32 mouse cellular contexts compared by ENCODE assay signal in genomic region chr2:26993936-26994335, GRCm38 (mm10). TPM values are rescaled to one million over a fixed set of nuclear protein-coding genes. Genes with fewer than 3 reads are reported as not detected.
"Had no signal": no experiment of that assay in that cellular context is flagged by ENCODE, and none has a peak within 500 bp of the region (broad histone marks: within the 10 kb centered on the region; RNA-seq: fewer than 3 reads in every experiment).

No protein-coding gene starts in this region.

- DNase-seq: gastrocnemius, postnatal 14 days; gastrocnemius, postnatal 36 days; heart, adult 11 months; heart, adult 2 months; heart, postnatal 14 days; heart, postnatal 36 days; kidney, adult 18-20 months; kidney, adult 8-10 months; kidney, postnatal 14 days; kidney, postnatal 36 days; layer of hippocampus, adult 9-11 months; layer of hippocampus, postnatal 36 days; liver had no signal

- H3K4me2 ChIP-seq: heart, embryonic 11.5 days; heart, embryonic 13.5 days; heart, embryonic 15.5 days; hindbrain, embryonic 13.5 days; hindbrain, embryonic 15.5 days; intestine, embryonic 15.5 days; kidney, embryonic 15.5 days; limb, embryonic 12.5 days; liver, embryonic 12.5 days had no signal

- H3K9ac ChIP-seq: heart, embryonic 13.5 days; heart, embryonic 15.5 days; hindbrain, embryonic 13.5 days; hindbrain, embryonic 15.5 days; intestine, embryonic 15.5 days; kidney, embryonic 15.5 days; limb, embryonic 12.5 days; liver, embryonic 12.5 days had no signal

- H3K27me3 ChIP-seq: heart, embryonic 13.5 days; heart, embryonic 15.5 days; hindbrain, embryonic 13.5 days; hindbrain, embryonic 15.5 days; intestine, embryonic 15.5 days; kidney, embryonic 15.5 days; limb, embryonic 12.5 days; liver, embryonic 12.5 days had no signal

- H3K4me3 ChIP-seq: heart, adult 2 months; heart, embryonic 13.5 days; heart, embryonic 15.5 days; hindbrain, embryonic 13.5 days; hindbrain, embryonic 15.5 days; intestine, embryonic 15.5 days; kidney, embryonic 15.5 days; left cerebral cortex, adult 2 months; limb, embryonic 10.5 days; limb, embryonic 12.5 days; liver, embryonic 12.5 days had no signal

- H3K9me3 ChIP-seq: heart, embryonic 13.5 days; heart, embryonic 15.5 days; hindbrain, embryonic 13.5 days; hindbrain, embryonic 15.5 days; intestine, embryonic 15.5 days; kidney, embryonic 15.5 days; limb, embryonic 10.5 days; limb, embryonic 12.5 days; liver, embryonic 12.5 days had no signal

- H3K27ac ChIP-seq: heart, adult 2 months; heart, embryonic 13.5 days; heart, embryonic 15.5 days; hindbrain, embryonic 13.5 days; hindbrain, embryonic 15.5 days; intestine, embryonic 15.5 days; kidney, embryonic 15.5 days; kidney, postnatal 0 days; left cerebral cortex, adult 2 months; limb, embryonic 10.5 days; limb, embryonic 12.5 days; liver, embryonic 12.5 days had no signal

- H3K4me1 ChIP-seq: heart, embryonic 13.5 days; heart, embryonic 15.5 days; hindbrain, embryonic 13.5 days; hindbrain, embryonic 15.5 days; intestine, embryonic 15.5 days; kidney, embryonic 15.5 days; limb, embryonic 10.5 days; limb, embryonic 12.5 days had no signal

- H3K36me3 ChIP-seq: heart, embryonic 13.5 days; heart, embryonic 15.5 days; hindbrain, embryonic 13.5 days; hindbrain, embryonic 15.5 days; intestine, embryonic 15.5 days; kidney, embryonic 15.5 days; limb, embryonic 10.5 days; limb, embryonic 12.5 days; liver, embryonic 12.5 days had no signal

- ATAC-seq: inflammation-experienced regulatory T-cells, adult 6 months; intestine, embryonic 15.5 days; intestine, postnatal 0 days; liver, embryonic 12.5 days had no signal

RNA-seq across cellular contexts. Expression of gene Adamts13, which starts 20.7 kb away (rescaled TPM):
- total RNA-seq: gastrocnemius, adult 18-20 months; gastrocnemius, adult 8-10 months; gastrocnemius, postnatal 14 days; gastrocnemius, postnatal 36 days; heart, adult 2 months; heart, postnatal 14 days; heart, postnatal 36 days; hematopoietic stem cell, adult 5-6 weeks had no signal
- polyA plus RNA-seq: heart, adult 2 months; heart, embryonic 15.5 days; heart, postnatal 0 days; hindbrain, embryonic 11.5 days; hindbrain, embryonic 15.5 days; inflammation-experienced regulatory T-cells, adult 6 months had no signal

RNA-seq across cellular contexts. Expression of gene Slc2a6, which starts 33.9 kb away (rescaled TPM):
- total RNA-seq: gastrocnemius, postnatal 36 days had no signal
- polyA plus RNA-seq: heart, embryonic 13.5 days had no signal
